Mouse (Mus musculus) liver, embryonic 14.5 days (tissue): ENCODE measurements around the gene Ppp2r3a. TPM values are rescaled to one million over a fixed set of nuclear protein-coding genes. Genes with fewer than 3 reads are reported as not detected.
A peak's percentile ranks its signal among the peaks of the same experiment; 100 is the strongest.

Experiments used
- ATAC-seq: fragments of 200-750 bp; cut with Nextera tagmentation; 2 replicates; pipeline ENCODE4 v1.8.0; 2017; ENCODE audit warnings: moderate number of reproducible peaks, mild to moderate bottlenecking, moderate library complexity; ENCODE audit not compliant: insufficient read depth
- DNase-seq, 3 experiments: peaks; one replicate each; pipeline ENCODE4 v3.0.0-alpha.2; 2012 to 2013; ENCODE audit warnings: low read depth in 3 of 3, low spot score in 3 of 3
- H3K27ac ChIP-seq: fragments of 300-500 bp; sonication (generic); 2 replicates; pipeline ENCODE4 v1.5.1; 2014; ENCODE audit warnings: moderate library complexity, mild to moderate bottlenecking, control low read depth, inconsistent platforms
- H3K27me3 ChIP-seq: fragments of 300-500 bp; sonication (generic); 2 replicates; pipeline ENCODE4 v1.6.1; 2014; ENCODE audit warnings: mild to moderate bottlenecking, low read length, moderate library complexity; ENCODE audit not compliant: control insufficient read depth, insufficient read depth
- H3K36me3 ChIP-seq: fragments of 300-500 bp; sonication (generic); replicated peaks from 2 replicates; pipeline ENCODE4 v1.6.1; 2014; ENCODE audit warnings: low read depth; ENCODE audit not compliant: control insufficient read depth, insufficient read depth
- H3K4me1 ChIP-seq, 2 experiments: fragments of 200-500 bp in 1 of 2; fragments of 300-500 bp in 1 of 2; sonication (generic) in 1 of 2; replicated peaks; 2 replicates each; pipeline ENCODE4 v1.6.1; 2012 to 2014; ENCODE audit warnings: antibody characterized with exemption in 1 of 2, inconsistent platforms in 1 of 2, low read length in 1 of 2; ENCODE audit not compliant: control insufficient read depth in 2 of 2, insufficient read depth in 2 of 2
- H3K4me2 ChIP-seq: fragments of 300-500 bp; sonication (generic); 2 replicates; pipeline ENCODE4 v1.6.1; 2014; ENCODE audit warnings: low read depth, mild to moderate bottlenecking, control low read depth, moderate library complexity
- H3K4me3 ChIP-seq, 2 experiments: fragments of 200-500 bp in 1 of 2; fragments of 300-500 bp in 1 of 2; sonication (generic) in 1 of 2; 2 replicates each; pipeline ENCODE4 v1.5.1; 2012 to 2014; ENCODE audit warnings: low read depth in 2 of 2, low read length in 2 of 2, mild to moderate bottlenecking in 2 of 2, control low read depth in 1 of 2, inconsistent platforms in 1 of 2, moderate library complexity in 1 of 2; ENCODE audit not compliant: insufficient read depth in 1 of 2
- H3K9ac ChIP-seq: fragments of 300-500 bp; sonication (generic); replicated peaks from 2 replicates; pipeline ENCODE4 v1.6.1; 2014; ENCODE audit warnings: mild to moderate bottlenecking, control low read depth, moderate library complexity
- H3K9me3 ChIP-seq: fragments of 300-500 bp; sonication (generic); 2 replicates; pipeline ENCODE4 v1.6.1; 2016; ENCODE audit warnings: low read length, mixed read lengths; ENCODE audit not compliant: control insufficient read depth
- CTCF ChIP-seq: IDR thresholded peaks from 2 replicates; pipeline ENCODE4 v1.5.1; 2016; ENCODE audit warnings: antibody characterized with exemption, low read depth, control low read depth
- EP300 ChIP-seq: IDR thresholded peaks from 2 replicates; pipeline ENCODE4 v1.6.1; 2016; ENCODE audit warnings: antibody characterized with exemption, low read depth
- WGBS: fragments of 180-500 bp; shearing (Covaris S2); extraction: QIAGEN DNeasy Blood & Tissue Kit; methylation state at CpG from one replicate; pipeline ENCODE4 v1.1.7; 2014; ENCODE audit not compliant: insufficient replicate concordance; 5-methylcytosine and 5-hydroxymethylcytosine counted together
- polyA plus RNA-seq, 2 experiments: library from polyadenylated mRNA; depleted of rRNA in 1 of 2; stranded (reverse) in 1 of 2; unstranded in 1 of 2; fragments of >200 nt; fragmentation: Nextera tagmentation in 1 of 2; extraction: Ambion mirVana in 1 of 2; gene quantifications; 2 replicates each; pipeline versions ENCODE4 v1.2.1 to v1.2.3; 2012 to 2014

Ppp2r3a gene
- polyA plus RNA-seq, 2 experiments = 2.1 TPM

DNA sequence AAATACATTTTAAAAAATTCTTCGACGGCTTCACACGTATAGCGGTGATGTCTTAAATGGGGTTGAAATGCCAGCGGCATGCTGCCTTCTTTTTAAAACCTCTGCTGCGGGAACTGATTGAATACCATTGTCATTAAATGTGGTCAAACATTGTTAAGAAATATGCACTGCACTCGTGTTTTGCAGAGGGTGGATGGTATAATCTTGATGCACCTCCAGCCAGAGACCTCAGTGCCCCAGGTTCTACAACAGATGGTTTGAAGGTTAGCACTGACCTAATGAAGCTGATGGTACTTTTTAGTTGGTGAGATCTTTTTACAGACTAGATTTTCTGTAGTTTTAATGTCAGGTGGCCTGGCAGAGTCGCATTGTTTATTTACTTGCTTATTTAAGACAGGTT lies 175.9 kb downstream of the Ppp2r3a start:
- no peak for ATAC-seq
- Histone ChIP-seq H3K9ac (peak overlapping the region; percentile 89), H3K4me2 (peak overlapping the region; percentile 95), H3K27ac (no peak overlapping the region), H3K9me3 (no peaks in the 10 kb centered on the region), H3K27me3 (no peaks in the 10 kb centered on the region), H3K4me1 (peaks cover 18 to 21% of the 10 kb centered on the region in 2 experiments), H3K36me3 (peaks cover 5% of the 10 kb centered on the region; the same call in 1 of the 2 replicates), H3K4me3 (peak overlapping the region; percentile 89 to 98)
- TF ChIP-seq CTCF (no peak), EP300 (no peak)
- WGBS = under 1% methylated on average over 8 of the region's 8 CpGs
- DNase-seq = no peak

DNA sequence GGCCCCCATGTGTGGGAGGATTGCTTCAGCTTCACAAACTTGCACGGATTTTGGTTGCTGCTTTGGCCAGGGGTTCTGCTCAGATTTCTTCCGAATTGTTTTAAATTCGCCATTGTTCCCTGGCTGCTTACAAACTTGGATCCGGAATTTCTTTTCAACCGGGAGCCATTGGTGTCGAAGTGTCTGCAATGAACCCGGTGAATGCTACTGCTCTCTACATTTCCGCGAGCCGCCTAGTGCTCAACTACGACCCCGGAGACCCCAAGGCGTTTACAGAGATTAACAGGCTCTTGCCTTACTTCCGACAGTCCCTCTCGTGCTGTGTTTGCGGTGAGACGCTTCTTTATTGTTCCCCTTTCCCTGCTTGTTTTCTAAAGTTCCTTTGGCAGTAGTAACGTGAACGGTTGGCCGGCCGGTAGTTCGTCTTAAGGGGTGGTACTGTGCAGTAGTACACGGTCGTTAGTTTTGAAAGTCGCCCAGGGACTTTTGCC lies 176.5 kb downstream of the Ppp2r3a start:
- under 1% methylated on average over 25 of the region's 25 CpGs for WGBS
- Histone ChIP-seq H3K9me3 (no peaks in the 10 kb centered on the region), H3K9ac (peak overlapping the region; percentile 89), H3K36me3 (peaks cover 4% of the 10 kb centered on the region; the same call in 1 of the 2 replicates), H3K27ac (peak overlapping the region; percentile 79), H3K27me3 (no peaks in the 10 kb centered on the region), H3K4me1 (peaks cover 17 to 19% of the 10 kb centered on the region in 2 experiments), H3K4me2 (peak overlapping the region; percentile 95), H3K4me3 (peak overlapping the region; percentile 89 to 98)
- DNase-seq (no peak), ATAC-seq (no peak)
- TF ChIP-seq EP300 (no peak), CTCF (no peak)

DNA sequence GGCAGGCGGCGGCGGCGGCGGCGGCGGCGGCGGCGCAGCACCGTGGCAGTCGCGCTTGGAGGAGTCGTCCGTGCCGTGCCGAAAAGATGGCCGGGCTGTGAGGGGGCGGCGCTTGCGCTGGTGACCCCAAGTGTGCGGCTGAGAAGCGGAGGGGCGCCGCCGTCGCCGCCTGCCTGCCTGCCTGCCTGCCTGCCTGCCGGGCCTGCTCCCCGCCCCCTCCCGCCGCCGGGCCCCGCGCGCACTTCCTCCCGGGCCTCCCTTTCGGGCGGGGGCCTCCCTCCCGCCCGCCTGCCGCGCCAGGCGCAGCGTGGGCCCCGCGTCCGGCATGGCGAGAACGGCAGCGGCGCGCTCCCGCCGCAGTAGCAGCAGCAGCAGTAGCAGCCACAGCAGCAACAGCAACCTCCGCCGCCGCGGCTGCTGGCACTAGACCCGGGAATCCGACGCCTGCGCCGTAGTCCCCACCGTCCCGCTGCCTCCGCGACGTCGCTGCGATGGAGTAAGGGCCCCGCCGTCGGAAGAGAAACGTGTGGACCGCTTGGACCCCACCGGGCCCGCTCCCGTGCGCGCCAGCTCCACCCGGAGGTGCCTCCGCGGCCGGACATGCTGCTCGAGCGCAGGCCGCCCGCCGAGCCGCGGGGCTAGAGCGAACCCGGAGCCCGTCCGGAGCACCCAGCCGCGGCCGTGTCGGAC lies 177.1 kb downstream of the Ppp2r3a start:
- no peaks in the 10 kb centered on the region for H3K27me3 ChIP-seq
- 1% methylated on average over 62 of the region's 100 CpGs for WGBS
- H3K4me1 ChIP-seq = peaks cover 15 to 18% of the 10 kb centered on the region in 2 experiments
- H3K36me3 ChIP-seq = peaks cover 3% of the 10 kb centered on the region; the same call in 1 of the 2 replicates
- no peak for TF ChIP-seq CTCF
- TF ChIP-seq EP300 = no peak
- peak overlapping the region; percentile 89 for H3K9ac ChIP-seq
- peak overlapping the region; percentile 95 for H3K4me2 ChIP-seq
- peak; percentile 60 to 66 (median 65) for DNase-seq
- H3K4me3 ChIP-seq = peak overlapping the region; percentile 89 to 98
- H3K9me3 ChIP-seq = no peaks in the 10 kb centered on the region
- peak; percentile 69 for ATAC-seq
- H3K27ac ChIP-seq = peak overlapping the region; percentile 79

DNA sequence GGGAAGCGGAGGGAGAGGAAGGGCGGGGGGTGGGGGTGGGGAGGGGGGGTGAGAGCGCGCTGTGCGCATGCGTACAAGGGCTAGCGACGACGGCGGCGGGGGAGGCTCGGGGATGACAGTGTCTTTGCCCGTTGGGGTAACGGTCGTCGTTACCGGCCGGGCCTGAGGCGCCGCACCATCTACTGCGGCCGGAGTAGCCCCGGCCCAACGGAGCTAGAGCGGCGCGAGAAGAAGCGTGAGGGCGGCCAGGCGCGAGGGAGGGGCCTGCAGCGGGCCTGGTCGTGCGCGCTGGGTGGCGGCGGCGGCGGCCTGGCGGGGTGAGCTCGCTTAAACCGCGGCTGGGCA lies 177.6 kb downstream of the Ppp2r3a start, which contains the start of gene Msl2:
Gene Msl2 (plus strand): TSS at position 115 of the 345 bp plus-strand sequence.
- 1% methylated on average over 39 of the region's 43 CpGs for WGBS
- no peak for TF ChIP-seq EP300
- no peak for TF ChIP-seq CTCF
- peak; percentile 64 for ATAC-seq
- peaks cover 3% of the 10 kb centered on the region; the same call in 1 of the 2 replicates for H3K36me3 ChIP-seq
- H3K4me1 ChIP-seq = peaks cover 11 to 12% of the 10 kb centered on the region in 2 experiments
- H3K4me3 ChIP-seq = peak within 1 kb of the TSS; percentile 89 to 98
- H3K4me2 ChIP-seq = peak within 1 kb of the TSS; percentile 95
- H3K9me3 ChIP-seq = no peaks in the 10 kb centered on the region
- DNase-seq = no peak
- H3K27ac ChIP-seq = peak within 1 kb of the TSS; percentile 79
- H3K9ac ChIP-seq = peak within 1 kb of the TSS; percentile 89
- H3K27me3 ChIP-seq = no peaks in the 10 kb centered on the region
